Mouse (Mus musculus) neutrophil, adult 5-6 weeks (primary cell): ENCODE data around the gene Fam114a2. TPM values are rescaled to one million over a fixed set of nuclear protein-coding genes. Genes with fewer than 3 reads are reported as not detected.
"Not testable (repeated sequence)": the region's sequence is repeated elsewhere in the genome, so short reads cannot be mapped to it uniquely, and the experiment has no call there.

ENCODE experiments used
- ATAC-seq: fragments of 151-379, 151-347 bp; 2 replicates; pipeline ENCODE4 v1.8.0; 2017; ENCODE audit warnings: mild to moderate bottlenecking, moderate TSS enrichment; ENCODE audit not compliant: insufficient number of reproducible peaks, poor library complexity, low FRiP score, severe bottlenecking; ENCODE audit errors: extremely low read depth
- total RNA-seq: library from RNA; stranded (forward); fragments of 200-1000 nt; gene quantifications from 2 replicates; pipeline ENCODE4 v1.2.3, GENCODE M21; 2017

Fam114a2 gene
- total RNA-seq = 53.8 and 58.5 TPM in 2 replicates

DNA sequence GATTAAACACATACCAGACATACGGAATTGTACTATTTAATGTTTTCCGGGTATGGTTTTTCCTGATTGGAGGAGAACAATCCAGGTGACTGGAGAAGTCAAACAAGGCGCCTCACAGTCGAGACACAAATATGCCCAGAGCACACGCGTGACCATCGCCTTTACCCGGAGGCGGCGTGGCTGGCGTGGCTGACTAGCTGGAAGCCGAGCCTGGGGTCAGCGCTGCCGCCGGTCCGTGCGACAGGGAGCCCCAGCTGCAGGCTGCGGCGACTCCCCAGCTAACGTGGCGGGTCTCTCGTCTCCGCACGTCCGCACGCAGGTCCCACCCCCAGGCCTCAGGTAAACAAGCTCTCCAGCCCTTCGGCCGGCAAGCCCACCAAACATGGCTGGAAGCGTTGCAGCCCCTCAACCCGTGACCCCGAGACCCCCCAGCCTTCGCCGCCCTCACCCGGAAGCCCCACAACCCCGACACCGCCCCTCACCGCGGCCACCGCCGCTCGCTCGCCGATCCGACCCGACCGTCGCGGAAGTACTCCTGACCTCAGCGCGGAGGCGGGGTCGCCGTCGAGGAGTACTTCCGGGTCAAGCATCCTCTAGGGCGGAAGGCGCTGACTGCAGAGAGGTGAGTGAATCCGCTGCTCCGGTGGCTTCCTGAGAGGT is at the start of gene Fam114a2, which contains the start of gene Mfap3:
Fam114a2 (minus strand) TSS at position 527 of the 660 bp plus-strand sequence.
Mfap3 (plus strand) TSS at position 574 of the 660 bp plus-strand sequence.
- peak; percentile 98 for ATAC-seq

DNA sequence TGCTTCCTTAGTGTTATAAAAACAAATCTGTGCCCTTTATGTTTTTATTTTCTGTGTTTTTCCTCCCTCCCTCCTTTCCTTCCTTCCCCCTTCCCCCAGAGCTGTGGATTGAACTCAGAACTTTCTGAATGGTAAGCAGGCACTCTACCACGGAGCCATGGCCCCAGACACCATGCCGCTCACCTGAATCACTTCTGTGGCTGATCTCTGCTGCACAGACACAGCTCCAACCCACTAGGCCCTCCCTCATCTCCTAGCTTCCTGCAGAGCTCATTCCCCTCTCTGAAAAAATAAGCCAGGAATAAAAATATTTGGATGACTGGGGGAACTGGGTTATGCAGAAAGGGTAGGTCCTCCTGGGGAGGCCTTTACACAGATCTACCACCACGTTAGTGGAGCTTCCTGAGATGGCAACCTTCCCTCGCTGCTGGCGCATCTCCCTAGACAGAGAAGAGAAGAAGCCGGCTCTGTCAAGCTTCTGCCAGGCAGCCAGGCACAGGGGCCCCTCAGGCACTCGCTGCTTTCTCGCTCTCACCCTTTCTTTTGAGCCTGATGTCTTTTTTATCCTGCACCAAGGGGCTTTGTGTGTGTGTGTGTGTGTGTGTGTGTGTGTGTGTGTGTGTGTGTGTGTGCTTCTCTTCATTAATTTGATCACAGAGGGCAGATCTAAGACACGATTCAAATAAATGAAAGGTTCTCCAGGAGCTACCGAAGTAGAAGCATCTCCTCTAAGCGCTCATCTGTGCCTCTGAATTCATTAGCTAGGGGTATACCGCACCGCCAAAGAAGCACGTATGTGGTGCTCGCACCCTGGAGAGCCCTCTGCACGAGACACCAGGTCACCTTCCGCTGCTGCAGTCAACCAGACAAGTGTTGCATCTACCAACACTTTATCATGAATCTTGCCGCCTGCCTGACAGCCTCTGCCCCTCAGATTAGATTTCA is 47.9 kb upstream of the Fam114a2 start:
- ATAC-seq = no peak

DNA sequence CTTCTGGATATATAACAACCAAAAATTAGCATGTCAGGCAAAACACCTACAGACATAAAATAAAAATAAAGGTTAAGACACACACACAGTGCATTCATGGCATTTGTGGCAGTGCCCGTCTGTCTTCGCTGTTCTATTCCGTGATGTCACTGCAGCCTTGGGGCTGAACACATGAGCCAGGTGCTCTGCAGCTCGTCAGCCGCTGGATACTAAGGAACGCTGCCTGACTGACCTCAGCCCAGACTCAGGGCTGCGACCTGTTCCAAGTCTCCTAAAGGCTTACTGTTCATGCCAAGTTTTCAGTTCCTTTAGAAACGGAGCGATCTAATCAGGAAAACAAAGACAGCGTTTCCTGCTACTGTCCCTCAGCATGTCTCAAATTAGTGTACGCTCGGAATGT is 46.1 kb upstream of the Fam114a2 start:
- no peak for ATAC-seq

DNA sequence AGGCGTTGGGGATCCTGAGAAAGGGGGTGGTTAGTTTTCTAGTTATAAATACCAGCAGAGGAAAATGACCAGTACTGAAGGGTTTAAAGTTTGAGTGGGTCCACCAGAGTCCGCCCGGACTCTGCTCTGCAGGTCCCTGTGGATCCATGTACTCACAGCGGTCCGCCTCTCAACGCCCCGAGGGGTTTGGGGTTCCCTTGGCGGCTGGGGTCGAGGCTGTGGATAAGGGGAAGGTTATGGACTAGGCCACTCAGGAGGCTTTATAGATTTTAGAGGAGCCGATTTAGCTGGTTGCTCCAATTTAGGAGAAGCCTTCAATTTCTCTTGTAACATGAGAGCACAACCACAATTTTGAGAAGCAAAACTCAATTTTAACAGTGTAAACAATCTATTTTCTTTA is 39.5 kb upstream of the Fam114a2 start:
- ATAC-seq = not testable (repeated sequence)

DNA sequence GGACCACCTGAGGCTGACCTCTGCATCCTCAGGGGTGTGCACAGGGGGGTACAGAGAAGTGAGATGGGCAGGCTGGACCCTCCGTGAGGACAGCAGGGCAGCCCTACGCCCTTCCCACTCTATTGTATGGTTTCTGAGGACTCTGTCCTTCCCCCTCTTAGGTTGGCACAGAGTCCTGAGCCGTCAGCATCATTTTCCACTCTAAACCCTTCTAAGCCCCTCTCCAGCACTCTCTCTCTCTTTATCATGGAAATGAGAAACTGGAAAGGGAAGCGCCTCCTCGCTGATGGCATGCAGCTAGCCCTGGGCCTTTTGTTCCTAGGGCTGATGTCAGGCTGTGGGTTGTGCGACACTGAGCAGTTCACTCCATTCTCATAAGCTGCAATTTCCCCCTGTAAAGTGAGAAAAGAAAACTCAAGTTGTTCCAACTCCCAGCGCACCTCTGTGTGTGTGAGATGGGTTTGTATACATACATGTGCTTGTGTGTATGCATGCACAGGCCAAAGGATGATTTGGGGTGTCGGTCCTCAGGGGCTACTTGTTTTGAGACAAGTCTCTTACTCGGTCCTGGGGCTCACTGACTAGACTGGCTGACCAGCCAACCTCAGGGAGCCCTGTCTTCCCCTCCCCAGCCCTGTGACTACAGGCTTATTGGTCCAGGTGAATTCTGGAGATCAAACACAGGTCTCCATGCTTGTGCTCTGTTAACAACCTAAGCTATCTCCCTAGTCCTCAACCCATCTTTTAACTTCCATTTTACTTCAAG is 34.8 kb upstream of the Fam114a2 start:
- no peak for ATAC-seq

DNA sequence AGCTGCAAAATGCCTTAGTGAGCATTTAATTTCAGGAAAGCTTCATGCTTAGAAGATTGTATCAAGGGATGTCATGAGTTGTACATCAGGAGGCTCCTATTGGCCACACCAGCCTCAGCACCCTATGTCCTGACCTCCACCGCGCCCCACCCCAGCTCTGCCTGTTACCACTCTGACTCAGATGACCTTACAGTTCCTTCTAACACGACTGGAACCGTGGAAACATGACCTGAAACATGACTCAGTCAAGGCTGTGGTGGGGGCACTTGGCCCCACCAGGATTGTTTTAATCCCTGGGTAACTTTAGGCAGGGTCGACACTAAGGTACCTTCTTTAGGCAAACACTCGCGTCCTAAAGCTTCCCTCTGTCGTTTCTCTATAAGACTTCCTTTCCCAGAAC is 32.6 kb upstream of the Fam114a2 start:
- ATAC-seq = no peak

DNA sequence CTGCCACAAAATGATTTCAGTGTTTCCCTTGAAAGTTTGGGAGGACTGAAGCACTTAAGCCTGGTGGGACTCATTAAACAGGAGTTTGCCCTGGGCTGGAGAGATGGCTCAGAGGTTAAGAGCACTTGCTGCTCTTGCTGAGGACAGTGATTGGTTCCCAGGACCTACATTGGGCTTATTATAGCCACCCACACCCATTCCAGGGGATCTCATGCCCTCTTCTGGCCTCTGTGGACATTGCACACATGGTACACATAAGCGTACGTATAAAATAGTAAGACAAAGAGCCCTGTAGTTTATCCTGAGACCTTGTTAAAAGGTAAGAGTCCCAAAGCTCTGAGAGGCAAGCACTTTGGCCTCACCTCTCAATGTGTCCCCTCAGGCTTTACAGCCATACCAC is 31.8 kb upstream of the Fam114a2 start:
- ATAC-seq = no peak

DNA sequence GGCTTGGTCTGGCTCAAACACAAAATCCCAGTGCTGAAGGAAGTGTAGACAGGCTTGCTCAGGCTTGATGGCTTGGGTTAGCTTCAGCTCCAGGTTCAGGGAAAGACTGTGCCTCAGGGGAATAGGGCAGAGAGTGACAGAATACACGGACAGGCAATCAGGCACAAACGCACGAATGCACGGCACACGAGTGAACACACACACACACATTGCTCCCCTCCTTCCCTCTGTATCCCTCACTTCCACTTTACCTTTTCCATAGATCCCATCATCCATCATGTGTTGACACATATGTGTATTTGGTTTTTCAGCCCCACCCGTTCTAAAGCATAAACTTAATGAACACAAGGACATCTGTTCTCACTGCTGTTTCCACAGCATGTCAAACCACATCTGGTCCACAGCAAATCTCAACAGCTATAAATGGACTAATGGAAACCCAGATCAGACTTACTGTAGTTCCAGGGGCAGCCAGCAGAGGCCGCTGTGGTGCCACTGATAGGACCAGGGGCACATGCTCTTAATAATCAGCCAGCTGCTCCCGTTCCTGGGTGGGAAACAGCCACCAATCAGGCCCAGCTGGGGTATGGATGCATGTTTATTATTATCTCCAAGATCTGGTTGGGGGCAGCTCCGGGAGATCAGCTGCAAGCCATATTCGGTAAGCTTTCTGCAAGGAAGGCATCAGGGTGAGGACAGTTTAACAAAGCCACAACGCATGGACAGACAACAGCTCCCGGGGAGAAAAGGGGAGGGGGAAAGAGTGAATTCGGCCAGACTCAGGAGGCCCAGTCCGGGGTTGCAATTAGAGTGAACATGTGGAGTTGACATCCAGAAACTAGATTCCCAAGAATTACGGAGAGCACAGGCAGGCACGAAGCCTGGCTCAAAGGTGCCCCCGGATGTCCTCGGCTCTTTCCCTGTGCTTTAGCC is 30.5 kb upstream of the Fam114a2 start:
- ATAC-seq = peak; percentile 67; the same call in 1 of the 2 replicates

DNA sequence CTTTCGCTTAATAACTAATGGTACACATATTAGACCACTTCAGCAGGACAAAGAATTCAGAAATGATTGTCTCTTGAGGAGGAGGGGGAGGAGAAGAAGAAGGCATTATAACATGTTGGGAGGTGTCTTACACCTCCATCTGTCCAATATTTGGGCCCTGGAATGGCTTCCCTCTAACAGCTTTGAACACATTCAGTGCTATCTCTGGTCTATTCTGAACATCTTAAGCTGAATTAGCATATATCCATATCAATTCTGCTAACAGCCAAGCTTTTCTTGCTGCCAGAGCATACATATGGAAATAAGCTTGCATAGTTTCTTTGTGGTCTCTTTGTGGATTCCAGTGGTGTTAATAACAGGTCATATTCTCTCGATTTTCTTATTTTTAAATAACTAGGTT is 22.3 kb upstream of the Fam114a2 start:
- no peak for ATAC-seq

DNA sequence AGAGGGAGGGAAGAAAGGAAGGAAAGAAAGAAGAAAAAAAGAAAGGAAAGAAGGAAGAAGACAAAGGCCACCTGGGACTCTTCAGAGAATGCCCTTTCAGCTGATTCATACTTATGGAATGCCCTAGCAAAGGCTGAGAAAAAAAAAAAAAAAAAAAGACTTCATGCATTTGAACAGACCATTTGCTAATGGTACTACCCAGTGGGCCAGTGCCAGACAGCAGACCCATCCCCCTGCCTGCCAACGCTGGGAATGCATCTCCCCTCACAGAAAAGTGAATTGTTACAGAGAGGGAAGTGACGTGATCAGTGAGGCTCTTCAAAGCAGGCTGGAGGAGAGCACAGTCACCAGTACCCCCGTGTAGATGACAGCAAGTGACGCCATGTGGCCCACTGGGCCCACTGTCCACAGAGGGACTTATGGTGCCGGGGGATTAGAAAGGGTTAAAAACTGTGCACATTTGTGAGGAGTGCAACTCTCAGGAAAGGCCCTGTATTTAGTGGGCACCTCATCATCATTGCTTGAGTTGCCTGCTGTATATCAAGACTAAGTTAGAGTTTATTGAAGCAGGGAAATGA is 21.5 kb upstream of the Fam114a2 start:
- ATAC-seq = no peak

DNA sequence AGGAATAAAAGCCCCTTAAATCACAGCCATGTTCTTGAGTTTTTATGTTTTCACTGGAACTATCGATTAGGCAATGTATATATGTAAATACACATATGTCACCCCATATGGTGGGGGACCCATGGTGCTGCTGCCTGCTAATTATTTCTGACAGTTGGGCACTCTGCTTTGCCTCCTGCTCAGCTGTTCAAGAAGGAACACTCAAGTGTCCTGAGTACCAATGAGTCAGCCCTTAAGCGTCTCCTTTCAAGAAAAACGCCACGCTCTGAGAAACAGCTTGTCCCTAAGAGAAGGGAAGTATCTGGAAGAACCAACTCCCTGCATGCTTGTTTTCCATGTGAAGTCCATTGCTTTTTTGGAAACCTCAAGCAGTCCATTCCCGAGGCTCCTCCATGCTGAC is 17.5 kb upstream of the Fam114a2 start:
- ATAC-seq = no peak

DNA sequence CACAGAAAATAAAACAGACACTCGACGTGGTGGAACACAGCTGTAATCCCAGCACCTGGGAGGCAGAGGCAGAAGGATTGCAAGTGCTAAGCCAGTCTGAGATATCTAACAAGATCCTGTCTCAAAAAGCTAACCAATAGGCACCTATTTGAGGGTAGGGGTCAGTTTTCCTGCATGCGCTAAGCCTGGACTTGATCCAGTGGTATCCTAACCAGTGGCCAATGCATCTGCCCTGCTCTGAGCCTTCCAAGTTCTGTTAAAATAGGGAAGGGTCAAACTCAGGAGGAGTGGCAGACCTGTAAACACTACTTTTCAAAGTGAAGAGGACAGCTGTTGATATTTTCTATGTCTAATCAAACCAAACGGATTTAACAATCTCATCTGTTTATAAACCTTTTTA is 13.9 kb upstream of the Fam114a2 start:
- no peak for ATAC-seq

DNA sequence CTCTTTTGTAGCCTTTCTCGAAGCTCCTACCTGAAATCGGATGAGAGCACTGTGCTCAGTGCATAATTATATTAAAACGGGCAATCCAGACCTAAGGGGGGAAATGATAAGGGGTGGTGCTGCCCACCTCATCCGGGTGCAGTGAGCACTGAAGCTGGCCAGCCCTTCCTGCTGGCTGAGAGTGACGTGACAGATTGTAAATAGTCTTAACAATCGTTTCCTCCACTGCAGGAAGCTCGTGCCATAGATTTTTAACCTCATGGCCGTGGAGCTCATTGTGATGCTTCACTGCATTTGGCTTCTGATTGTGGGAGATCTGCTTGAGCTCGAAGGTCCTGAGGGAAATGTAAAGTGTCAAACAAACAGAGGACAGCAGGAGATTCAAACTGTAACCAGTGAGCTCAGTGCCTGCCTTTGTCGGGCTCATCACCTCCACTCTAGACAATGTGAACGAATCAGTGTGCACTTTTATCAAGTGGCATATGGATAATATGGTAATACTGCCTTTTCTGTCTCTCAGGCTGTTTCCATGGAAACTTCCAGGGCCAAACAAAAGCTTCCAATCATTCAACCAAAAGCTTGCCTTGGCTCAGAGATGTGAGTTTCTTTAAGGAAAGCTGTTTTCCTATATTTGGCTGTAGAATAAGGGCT is 13.0 kb upstream of the Fam114a2 start:
- ATAC-seq = no peak

DNA sequence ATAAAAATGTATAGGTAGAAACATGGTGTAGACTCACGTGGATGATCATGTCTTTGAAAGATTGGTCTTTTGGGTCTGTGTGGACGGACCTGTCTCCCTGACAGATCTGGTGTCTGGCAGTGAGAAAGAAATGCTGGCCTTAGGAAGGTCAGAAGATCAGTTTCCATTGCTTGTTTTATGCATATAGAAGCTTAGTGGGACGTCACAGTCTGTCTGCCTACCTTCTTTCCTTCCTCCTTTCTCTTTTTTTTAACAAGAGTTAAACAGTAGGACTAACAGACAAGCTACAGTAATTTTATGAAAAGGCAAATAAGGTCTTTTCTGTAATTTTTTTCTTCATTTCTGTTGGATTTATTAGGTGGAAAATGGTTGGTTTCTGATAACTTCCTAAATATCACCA is 10.7 kb upstream of the Fam114a2 start:
- ATAC-seq = no peak

DNA sequence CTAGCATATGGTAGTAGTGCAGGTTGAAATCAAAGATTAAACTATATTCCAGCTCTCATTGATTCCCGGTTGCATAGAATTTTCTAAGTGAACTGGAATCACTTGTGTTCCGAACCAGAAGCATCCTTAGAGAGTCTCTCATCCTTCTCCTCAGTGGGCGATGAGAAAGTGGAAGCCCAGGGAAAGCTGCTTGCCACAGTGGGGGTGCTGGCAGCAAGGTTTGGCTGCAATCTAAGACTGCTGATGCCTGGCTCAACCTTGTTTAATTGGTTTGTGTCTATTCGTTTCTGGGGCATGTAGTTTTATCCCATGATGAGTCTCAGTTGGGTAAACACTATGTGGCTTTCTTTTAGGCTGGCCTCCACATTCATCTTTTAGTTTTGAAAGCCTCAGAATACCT is 9.1 kb upstream of the Fam114a2 start:
- no peak for ATAC-seq

DNA sequence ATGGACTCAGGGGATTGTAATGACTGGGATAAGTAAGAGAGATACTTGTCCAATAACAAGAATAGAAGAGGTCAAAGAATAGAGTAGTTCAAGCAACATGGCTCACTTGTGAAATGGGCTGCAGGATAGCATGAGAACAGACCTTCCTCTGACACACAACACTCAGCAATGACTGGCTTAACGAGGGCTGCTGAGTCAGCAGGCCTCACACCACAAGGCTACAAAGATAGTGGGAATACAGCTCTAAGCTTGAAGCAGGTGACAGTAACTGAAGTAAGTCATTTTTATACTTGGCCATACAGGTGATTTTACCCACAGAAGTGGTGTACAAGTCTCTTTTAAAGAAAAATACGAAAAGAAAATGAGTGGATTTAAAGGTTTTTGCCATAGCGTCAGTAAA is 7.5 kb upstream of the Fam114a2 start:
- no peak for ATAC-seq

DNA sequence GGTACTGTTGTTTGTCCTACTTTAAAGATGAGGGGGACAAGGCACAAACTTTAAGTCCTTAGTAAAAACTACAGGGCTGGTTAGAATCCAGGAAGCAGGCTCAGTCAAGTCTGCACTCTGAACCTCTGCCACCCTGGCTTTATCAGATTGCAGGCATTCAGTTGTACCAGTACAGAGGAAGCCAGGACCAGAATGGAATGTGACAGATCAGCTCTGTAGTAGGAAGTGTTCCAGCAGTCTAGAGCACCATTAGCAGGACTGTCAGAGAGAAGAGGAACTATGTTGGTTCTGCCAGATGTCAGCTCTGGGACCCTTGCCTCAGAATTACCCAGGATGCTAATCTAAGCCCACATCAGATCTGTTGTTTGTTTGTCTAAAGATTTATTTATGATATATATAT is 6.2 kb upstream of the Fam114a2 start:
- ATAC-seq = no peak

DNA sequence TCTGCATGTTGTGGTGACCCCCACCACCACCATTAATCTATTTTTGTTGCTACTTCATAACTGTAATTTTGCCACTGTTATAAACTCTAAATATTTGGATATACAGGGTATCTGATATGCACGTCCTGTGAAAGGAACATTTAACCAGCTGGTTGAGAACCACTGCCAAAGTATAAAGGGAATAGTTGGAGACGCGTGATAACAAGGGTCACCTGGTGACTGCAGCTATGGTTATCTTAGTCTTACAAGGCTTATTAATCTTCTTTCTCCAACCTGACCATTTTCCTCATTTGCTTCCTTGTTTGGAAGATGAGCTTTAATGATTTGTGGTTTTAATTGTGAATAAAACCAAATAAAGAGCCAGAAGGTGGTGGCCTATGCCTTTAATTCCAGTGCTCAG is 5.0 kb upstream of the Fam114a2 start:
- ATAC-seq = no peak
